Mouse (Mus musculus) heart, embryonic 14.5 days (tissue): Measurements from ENCODE around the gene Tspan11. TPM values are rescaled to one million over a fixed set of nuclear protein-coding genes. Genes with fewer than 3 reads are reported as not detected.

Source experiments
- ATAC-seq: fragments of 200-750 bp; cut with Nextera tagmentation; 2 replicates; pipeline ENCODE4 v1.8.0; 2017; ENCODE audit warnings: low read depth, moderate TSS enrichment; ENCODE audit not compliant: insufficient number of reproducible peaks, insufficient read depth, low FRiP score
- H3K27ac ChIP-seq, 2 experiments: fragments of 200-500 bp in 1 of 2; fragments of 300-500 bp in 1 of 2; sonication (generic) in 1 of 2; replicated peaks in 1 of 2; 2 replicates each; pipeline ENCODE4 v1.5.1; 2012 to 2014; ENCODE audit warnings: low read depth in 2 of 2, low read length in 2 of 2, control low read depth in 1 of 2, mild to moderate bottlenecking in 1 of 2, mixed read lengths in 1 of 2; ENCODE audit not compliant: control insufficient read depth in 1 of 2, insufficient read depth in 1 of 2
- H3K27me3 ChIP-seq: fragments of 300-500 bp; sonication (generic); 2 replicates; pipeline ENCODE4 v1.6.1; 2014; ENCODE audit warnings: mild to moderate bottlenecking, low read length, control low read depth; ENCODE audit not compliant: control insufficient read depth, insufficient read depth
- H3K36me3 ChIP-seq: fragments of 300-500 bp; sonication (generic); 2 replicates; pipeline ENCODE4 v1.6.1; 2014; ENCODE audit warnings: mild to moderate bottlenecking, control low read depth, low read length, mixed read lengths; ENCODE audit not compliant: control insufficient read depth, insufficient read depth
- H3K4me1 ChIP-seq, 2 experiments: fragments of 200-500 bp in 1 of 2; fragments of 300-500 bp in 1 of 2; sonication (generic) in 1 of 2; 2 replicates each; pipeline ENCODE4 v1.6.1; 2012 to 2014; ENCODE audit warnings: low read length in 2 of 2, control low read depth in 1 of 2, mixed read lengths in 1 of 2; ENCODE audit not compliant: control insufficient read depth in 2 of 2, insufficient read depth in 2 of 2
- H3K4me2 ChIP-seq: fragments of 300-500 bp; sonication (generic); 2 replicates; pipeline ENCODE4 v1.6.1; 2014; ENCODE audit warnings: mild to moderate bottlenecking, low read length
- H3K4me3 ChIP-seq, 2 experiments: fragments of 200-500 bp in 1 of 2; fragments of 300-500 bp in 1 of 2; sonication (generic) in 1 of 2; 2 replicates each; pipeline ENCODE4 v1.5.1; 2012 to 2014; ENCODE audit warnings: low read length in 2 of 2, mild to moderate bottlenecking in 2 of 2, control low read depth in 1 of 2, low read depth in 1 of 2, moderate library complexity in 1 of 2; ENCODE audit not compliant: control insufficient read depth in 1 of 2, insufficient read depth in 1 of 2
- H3K9ac ChIP-seq: fragments of 300-500 bp; sonication (generic); 2 replicates; pipeline ENCODE4 v1.6.1; 2014; ENCODE audit warnings: mild to moderate bottlenecking, low read length
- H3K9me3 ChIP-seq: fragments of 300-500 bp; sonication (generic); 2 replicates; pipeline ENCODE4 v1.6.1; 2016; ENCODE audit warnings: low read length, control low read depth; ENCODE audit not compliant: control insufficient read depth
- WGBS: fragments of 180-500 bp; shearing (Covaris S2); extraction: QIAGEN DNeasy Blood & Tissue Kit; methylation state at CpG from one replicate; pipeline ENCODE4 v1.1.7; 2014; 5-methylcytosine and 5-hydroxymethylcytosine counted together
- polyA plus RNA-seq: library from polyadenylated mRNA; unstranded; fragments of >200 nt; fragmentation: Nextera tagmentation; extraction: Ambion mirVana; gene quantifications from 2 replicates; pipeline ENCODE4 v1.2.1, GENCODE M21; 2014

Gene Tspan11
- polyA plus RNA-seq, 1 experiment from 2014 or later = 2.5 TPM

DNA sequence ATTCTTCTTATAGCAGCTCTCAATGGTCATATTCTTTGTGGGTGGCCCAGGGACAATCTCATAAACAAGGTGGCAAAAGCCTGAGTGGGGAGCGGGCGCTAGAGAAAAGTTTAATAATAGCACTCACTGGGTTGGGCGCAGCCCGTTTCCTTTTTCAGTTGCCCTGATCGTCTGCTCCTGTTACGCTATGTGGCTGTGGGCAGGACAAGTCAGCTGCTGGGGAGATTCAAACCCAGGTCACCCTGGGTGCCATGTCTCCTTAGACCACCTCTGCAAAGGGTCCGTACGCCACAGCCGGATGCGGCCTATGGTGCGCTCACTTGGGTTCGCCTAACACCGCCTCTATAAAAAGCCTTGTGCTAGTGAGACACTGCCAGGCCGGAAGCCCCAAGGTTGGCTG, 100.0 kb downstream of the Tspan11 start:
- H3K9ac ChIP-seq = 0 out of 2 replicates have a peak overlapping the region, but pooled peaks have one; percentile 42
- H3K4me1 ChIP-seq = peaks cover 64 to 81% of the 10 kb centered on the region in 2 experiments
- H3K27ac ChIP-seq = peak overlapping the region; percentile 80 to 86

DNA sequence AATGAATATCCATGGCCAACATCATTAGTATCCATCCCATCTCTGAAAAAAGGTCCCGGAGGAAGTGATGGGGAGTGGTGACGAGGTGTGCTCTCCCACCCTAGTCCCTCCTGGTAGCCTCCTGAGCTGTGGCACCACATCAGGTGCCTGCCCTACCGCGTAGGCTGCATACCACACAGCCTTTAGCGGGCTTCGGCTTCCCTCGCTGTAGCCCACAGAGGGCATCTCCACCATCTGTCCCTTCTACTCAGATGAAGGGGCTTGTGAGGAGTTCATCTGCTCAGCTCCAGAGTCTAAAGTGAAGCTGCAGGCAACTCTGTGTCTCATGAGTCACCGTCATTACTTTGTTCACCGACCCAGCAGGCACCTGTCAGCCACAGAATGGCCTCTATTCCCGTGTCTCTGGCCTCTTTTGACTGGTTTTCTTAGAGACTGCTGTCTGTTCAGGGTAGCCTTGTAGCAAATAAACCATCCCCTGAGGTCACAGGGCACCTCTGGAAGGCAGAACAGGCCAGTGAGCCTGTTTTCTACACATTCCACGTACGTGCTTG, 101.6 kb downstream of the Tspan11 start:
- H3K27ac ChIP-seq = peak overlapping the region; percentile 94 to 98
- H3K36me3 ChIP-seq = peaks cover 18% of the 10 kb centered on the region; the same call in 1 of the 2 replicates
- no peaks in the 10 kb centered on the region for H3K9me3 ChIP-seq
- H3K9ac ChIP-seq = peak overlapping the region; percentile 56
- no peak for ATAC-seq
- H3K4me1 ChIP-seq = peaks cover 73 to 89% of the 10 kb centered on the region in 2 experiments
- no peaks in the 10 kb centered on the region for H3K27me3 ChIP-seq
- peak overlapping the region; percentile 38 for H3K4me2 ChIP-seq
- H3K4me3 ChIP-seq = no peak overlapping the region
- WGBS = 65% methylated on average over 12 of the region's 12 CpGs

More for the DNA sequence above, 100.0 kb downstream of the Tspan11 start:
- no peak overlapping the region for H3K4me3 ChIP-seq
- WGBS = 56% methylated on average over 14 of the region's 14 CpGs
- no peak for ATAC-seq
- H3K9me3 ChIP-seq = no peaks in the 10 kb centered on the region
- H3K27me3 ChIP-seq = no peaks in the 10 kb centered on the region
- peaks cover 10% of the 10 kb centered on the region; the same call in 1 of the 2 replicates for H3K36me3 ChIP-seq
- H3K4me2 ChIP-seq = no peak overlapping the region

DNA sequence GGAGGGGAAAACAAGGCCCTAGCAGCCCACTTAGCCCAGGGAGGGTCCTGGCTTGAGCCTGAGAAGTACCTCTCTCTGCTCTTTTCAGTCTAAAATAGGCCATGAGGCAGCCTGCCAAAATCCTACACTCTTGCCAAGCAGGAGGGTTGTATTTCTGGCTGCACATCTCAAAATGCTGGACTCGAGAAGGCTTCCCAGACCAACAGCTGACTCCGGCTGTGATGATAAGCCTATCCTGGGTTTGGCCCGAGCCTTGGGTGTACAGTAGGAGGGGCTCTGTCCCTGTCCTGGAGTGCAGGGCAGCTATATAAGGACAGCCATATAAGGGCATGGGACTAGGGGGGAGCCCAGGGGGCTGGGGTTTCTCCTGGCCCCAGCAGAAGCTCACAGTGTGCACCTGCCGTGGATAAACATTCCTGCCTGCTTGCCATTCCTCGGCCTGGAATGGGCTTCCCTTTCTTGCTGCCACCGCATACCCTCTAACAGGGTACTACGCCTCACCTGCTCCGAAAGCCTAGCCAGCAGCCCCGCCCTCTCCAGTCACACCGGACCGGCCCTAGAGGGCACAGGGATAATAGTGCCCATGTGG, 102.3 kb downstream of the Tspan11 start:
- peak overlapping the region; percentile 79 for H3K9ac ChIP-seq
- H3K36me3 ChIP-seq = peaks cover 13% of the 10 kb centered on the region; the same call in 1 of the 2 replicates
- H3K9me3 ChIP-seq = no peaks in the 10 kb centered on the region
- H3K4me1 ChIP-seq = peaks cover 76 to 91% of the 10 kb centered on the region in 2 experiments
- H3K4me3 ChIP-seq = peak overlapping the region; percentile 38 to 44
- H3K27ac ChIP-seq = peak overlapping the region; percentile 96 to 98
- peak overlapping the region; percentile 67 for H3K4me2 ChIP-seq
- 27% methylated on average over 11 of the region's 11 CpGs for WGBS
- peak; percentile 88 for ATAC-seq
- no peaks in the 10 kb centered on the region for H3K27me3 ChIP-seq

DNA sequence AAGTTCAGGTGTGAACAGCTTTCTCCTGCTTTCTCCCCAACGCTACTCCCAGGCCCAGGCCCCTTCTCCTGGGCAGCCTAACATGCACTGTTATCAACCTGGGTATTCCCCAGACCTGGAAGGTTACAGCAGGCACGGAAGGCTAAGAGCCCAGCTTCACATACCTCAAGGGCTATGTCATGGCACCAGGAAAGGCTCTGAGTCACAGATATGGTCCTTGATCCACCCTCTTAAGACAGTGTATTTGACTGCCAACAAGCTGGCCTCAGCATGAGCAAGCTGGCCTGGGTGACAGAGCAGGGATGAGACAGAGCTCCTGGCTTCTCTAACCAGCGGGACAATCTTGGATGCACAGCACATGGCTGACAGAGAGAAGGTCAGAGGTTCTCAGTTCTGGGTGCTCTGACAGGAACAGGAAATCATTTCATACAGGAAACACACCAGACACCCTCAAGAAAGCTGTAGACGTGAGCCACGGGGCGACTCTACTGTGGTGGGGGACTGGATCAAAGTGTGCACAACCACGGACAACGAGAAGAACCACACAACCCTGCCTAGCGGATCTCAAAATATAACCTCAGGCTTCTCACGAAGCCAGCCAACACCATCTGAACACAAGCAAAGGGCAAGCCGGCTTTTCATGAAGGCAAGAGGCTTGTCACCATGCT, 104.3 kb downstream of the Tspan11 start:
- WGBS = 41% methylated on average over 11 of the region's 11 CpGs
- peak; percentile 54 for ATAC-seq
- no peaks in the 10 kb centered on the region for H3K27me3 ChIP-seq
- H3K27ac ChIP-seq = peak overlapping the region; percentile 83 to 98
- no peak overlapping the region for H3K4me3 ChIP-seq
- peak overlapping the region; percentile 79 for H3K9ac ChIP-seq
- no peaks in the 10 kb centered on the region for H3K9me3 ChIP-seq
- peak overlapping the region; percentile 67 for H3K4me2 ChIP-seq
- peaks cover 10% of the 10 kb centered on the region; the same call in 1 of the 2 replicates for H3K36me3 ChIP-seq
- H3K4me1 ChIP-seq = peaks cover 60 to 76% of the 10 kb centered on the region in 2 experiments

DNA sequence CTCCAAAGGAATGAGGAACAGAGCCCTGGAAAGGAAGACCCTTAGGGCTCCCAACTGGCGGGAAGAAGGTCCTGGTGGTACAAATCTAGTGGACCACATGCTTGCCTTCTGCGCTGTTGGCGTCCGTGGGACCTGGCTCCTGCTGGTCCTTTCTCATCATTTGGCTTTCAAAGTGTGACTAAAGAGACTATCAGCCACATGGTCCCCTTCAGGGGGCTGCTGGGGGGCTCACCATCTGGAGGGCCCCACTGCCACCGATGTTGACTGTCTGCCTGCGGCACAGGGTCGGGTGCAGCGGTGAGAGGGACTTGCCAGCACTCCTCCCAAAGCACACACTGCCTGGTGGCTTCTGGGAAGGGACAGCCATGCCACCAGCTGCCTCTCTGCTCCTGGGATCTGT, 105.6 kb downstream of the Tspan11 start:
- Histone ChIP-seq H3K4me3 (no peak overlapping the region), H3K36me3 (peaks cover 15% of the 10 kb centered on the region; the same call in 1 of the 2 replicates), H3K4me2 (no peak overlapping the region), H3K9me3 (no peaks in the 10 kb centered on the region), H3K27me3 (no peaks in the 10 kb centered on the region), H3K27ac (no peak overlapping the region), H3K4me1 (peaks cover 48 to 63% of the 10 kb centered on the region in 2 experiments), H3K9ac (no peak overlapping the region)
- no peak for ATAC-seq
- 85% methylated on average over 8 of the region's 8 CpGs for WGBS

DNA sequence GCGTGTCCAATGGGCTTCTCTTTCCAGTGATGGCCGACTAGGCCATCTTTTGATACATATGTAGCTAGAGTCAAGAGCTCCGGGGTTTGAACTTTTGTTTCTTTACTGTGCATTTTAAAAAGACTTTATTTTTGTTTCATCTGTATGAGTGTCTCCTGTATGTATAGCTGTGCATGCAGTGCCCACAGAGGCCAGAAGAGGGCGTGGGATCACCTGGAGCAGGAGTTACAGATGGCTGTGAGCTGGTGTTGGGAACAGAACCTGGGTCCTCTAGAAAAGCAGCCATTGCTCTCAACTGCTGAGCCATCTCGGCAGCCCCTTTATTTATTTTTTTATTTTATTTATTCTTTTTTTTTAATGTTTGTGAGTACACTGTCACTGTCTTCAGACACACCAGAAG, 109.5 kb downstream of the Tspan11 start:
- Histone ChIP-seq H3K4me1 (peaks cover 16 to 35% of the 10 kb centered on the region in 2 experiments), H3K9ac (no peak overlapping the region), H3K27ac (no peak overlapping the region), H3K4me2 (no peak overlapping the region), H3K4me3 (no peak overlapping the region), H3K27me3 (no peaks in the 10 kb centered on the region), H3K9me3 (no peaks in the 10 kb centered on the region), H3K36me3 (peaks cover 17% of the 10 kb centered on the region; the same call in 1 of the 2 replicates)
- ATAC-seq = no peak
- WGBS = 81% methylated on average over 4 of the region's 5 CpGs

DNA sequence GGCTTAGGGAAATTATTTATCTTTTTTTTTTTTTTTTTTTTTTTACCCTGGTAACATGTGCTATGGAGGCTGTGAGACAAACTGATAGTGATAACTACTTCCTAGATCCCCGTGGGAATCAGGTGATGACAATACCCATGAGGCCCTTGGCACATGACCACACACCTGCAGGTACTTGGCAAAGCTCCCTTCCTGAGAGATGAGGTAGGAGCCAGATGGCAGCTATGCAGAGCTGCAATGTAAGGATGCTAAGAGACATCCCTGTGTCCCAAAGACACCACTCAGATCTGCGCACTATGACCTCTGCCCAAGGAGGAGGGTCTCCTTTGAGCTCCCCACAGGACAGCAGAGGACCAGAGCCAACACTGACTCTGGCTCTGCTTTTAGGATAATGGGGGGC, 111.7 kb downstream of the Tspan11 start:
- 68% methylated on average over 2 of the region's 2 CpGs for WGBS
- Histone ChIP-seq H3K4me1 (peaks cover 16 to 34% of the 10 kb centered on the region in 2 experiments), H3K4me3 (no peak overlapping the region), H3K9me3 (no peaks in the 10 kb centered on the region), H3K27me3 (no peaks in the 10 kb centered on the region), H3K9ac (no peak overlapping the region), H3K4me2 (no peak overlapping the region), H3K36me3 (peaks cover 8% of the 10 kb centered on the region; the same call in 1 of the 2 replicates), H3K27ac (no peak overlapping the region)
- ATAC-seq = no peak
